Mouse (Mus musculus) induced T-regulatory cell, adult 2 months (primary cell): Measurements from ENCODE around the gene Ctdspl.
A peak's percentile ranks its signal among the peaks of the same experiment; 100 is the strongest.

Experiments
- DNase-seq: peaks from one replicate; pipeline ENCODE4 v3.0.0-alpha.2; 2012; ENCODE audit warnings: low read depth

Gene Ctdspl

DNA sequence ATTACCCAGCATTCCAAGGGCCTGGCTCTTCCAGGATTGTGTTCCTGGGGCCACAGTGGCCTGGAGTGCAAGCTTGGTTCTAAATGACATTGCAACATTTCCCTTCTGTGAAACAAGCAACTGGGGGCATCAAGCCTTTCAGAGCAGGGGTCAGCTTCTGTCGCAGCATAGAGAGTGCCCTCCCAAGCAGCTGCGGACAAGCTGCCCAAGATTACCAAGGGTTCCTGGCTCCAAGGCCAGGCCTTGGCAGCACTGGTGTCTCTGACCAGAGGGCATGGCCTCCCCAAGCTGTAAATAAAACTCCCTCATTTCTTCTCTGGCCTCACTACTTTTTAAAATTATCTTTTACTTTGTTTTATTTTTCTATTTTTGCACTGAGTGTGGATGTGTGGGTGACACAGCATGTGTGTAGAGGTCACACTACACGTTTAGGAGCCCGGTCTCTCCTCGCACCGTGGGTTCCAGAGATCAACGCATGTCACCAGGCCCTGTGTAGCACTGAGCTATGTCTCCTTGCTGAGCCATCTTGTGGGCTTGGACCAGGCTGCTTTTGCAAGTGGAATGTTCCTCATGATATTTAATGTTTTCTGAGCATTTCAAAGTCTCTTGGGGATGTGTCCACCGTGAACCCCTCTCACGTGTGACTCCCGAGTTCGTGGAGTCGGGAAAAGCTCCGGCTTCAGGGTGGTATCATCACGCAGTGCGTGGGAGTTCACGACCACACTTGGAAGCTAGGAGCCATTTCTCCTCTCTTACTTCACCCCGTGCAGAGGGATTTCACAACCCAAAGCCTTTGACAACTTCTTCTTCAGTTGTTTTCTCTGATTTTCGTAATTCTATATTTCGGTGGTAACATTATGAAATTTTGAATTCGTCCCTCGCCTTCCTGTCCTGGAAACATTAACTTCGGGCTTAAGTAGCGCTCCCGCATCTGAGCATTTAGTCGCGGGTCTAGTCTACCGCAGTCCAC is 102.3 kb downstream of the Ctdspl start:
- no peak for DNase-seq

DNA sequence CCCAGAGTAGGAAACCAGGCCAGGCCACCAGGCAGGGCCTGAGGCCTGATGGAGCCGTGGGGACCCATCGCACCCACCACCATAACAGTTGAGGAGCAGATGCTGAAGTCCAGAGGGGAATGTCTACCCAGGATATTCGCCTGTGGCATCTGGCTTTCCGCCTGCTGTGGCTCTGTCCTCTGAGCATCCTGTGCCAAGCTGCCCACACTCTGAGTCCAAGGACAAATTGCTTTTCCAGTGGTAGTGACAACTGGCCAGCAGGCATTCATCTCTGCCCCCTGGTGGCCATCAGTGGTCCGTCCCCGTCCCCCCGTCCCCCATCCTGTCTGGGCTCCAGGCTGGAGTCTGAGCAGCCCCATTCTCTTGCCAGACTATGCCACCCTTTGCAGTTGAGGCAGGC is 103.3 kb downstream of the Ctdspl start:
- peak; percentile 10 for DNase-seq

DNA sequence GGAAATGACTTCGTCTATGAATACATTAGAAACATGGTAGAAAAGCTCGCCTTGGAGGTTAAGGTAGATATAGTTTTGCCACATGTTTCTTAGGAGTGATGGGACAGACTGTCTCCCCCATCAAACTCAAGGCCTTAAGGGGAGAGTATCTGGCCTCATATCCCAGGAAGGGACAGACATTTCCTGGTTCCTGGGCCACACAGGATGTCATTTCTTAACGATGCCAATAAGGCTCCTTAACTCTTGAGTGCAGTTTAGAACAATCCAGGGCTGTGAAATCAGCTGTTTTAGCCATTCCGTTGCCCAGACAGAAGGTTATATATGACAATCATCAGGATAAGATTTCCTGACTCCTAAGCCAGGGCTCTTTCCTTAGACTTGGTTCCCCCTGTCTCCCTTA is 104.8 kb downstream of the Ctdspl start:
- DNase-seq, result no peak

DNA sequence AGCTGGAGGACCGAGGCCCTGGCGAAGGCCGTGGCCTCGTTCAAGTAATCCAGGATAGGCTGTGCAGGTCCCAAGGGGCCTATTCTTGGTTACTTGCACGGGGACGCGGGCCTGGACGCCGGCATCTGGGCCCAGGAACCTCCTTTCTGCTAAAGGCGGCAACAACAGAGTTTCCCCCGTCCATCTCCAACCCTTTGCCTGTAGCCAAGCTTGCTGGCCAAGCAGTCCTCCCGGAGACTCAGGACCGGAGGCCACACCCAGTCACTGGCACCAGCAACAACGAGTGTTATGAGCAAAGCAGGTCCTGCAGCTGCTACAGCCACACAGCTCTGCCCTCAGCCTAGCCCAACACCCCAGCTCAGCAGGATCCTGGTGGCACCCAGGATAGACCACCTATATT is 105.5 kb downstream of the Ctdspl start:
- no peak for DNase-seq

DNA sequence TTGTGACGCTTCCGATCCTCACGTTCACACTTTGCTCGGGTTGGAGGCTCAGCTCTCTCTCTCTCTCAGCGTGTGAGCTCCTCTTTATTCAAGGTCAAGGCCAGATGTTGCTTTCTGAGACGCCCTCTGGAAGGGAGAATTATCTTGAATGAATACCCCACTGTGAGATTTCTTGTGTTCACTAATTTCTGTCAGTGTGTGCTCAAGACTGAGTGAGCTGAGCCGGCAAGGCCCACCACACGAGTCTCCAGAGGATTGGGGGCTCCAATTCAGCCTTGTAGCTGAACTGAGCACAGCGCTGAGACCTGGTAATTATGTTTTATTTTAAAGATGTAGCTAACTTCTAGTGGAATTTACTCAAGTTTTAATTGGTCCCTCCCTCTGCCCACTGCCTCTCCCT is 106.3 kb downstream of the Ctdspl start:
- DNase-seq, result no peak

DNA sequence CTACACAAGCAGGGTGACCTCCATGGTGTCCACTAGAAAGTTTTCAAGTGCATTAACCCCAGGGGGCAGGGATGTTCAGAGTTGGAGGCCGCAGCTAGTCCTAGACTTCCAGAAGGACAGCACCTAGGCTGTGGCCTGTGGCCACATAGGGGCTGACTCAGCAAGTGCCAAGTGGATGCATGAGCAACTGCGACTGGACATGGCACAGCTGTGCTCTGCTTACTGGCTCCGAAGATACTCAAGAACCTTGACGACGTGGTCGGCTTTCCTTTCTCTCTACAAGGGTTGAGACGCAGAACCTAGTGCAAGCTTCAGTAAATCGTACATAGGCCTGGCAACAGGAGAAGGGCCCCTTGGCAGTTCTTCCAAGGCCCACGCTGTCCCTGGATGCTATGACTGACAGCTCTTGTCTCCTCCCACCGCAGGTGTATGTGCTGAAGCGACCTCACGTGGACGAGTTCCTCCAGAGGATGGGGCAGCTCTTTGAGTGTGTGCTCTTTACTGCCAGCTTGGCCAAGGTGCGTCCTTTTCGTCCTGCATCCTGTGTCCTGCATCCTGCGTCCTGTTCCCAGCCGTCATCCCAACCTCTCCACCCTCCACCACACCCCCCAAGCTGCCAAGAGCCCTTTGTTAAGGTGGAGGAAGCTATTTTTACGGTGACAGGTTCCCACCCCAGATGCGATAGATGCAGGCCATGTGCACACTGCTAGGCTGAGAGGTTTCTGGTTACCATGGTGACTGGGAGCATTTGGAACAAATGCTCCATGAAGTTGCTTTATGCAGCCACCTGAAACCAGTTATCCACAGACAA is 107.1 kb downstream of the Ctdspl start:
- DNase-seq, result no peak

DNA sequence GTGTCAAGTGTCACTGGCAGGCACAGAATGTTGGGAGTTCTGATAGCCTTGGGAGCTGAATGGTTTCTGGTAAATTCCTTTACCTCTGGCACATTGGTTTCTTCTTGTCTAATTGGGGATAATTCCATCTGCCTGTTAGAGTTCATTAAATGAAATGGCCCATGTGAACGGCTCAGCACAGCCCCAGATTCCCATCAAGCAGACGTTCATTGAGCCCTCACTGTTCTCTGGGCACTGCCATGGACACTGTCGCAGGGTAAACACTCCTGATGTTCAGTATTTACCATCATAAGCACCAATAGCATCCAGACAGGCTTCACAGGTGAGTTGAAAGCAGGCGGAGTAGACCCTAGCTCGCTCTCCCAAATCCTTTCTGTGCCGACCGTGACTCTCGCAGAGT is 107.8 kb downstream of the Ctdspl start:
- no peak for DNase-seq

DNA sequence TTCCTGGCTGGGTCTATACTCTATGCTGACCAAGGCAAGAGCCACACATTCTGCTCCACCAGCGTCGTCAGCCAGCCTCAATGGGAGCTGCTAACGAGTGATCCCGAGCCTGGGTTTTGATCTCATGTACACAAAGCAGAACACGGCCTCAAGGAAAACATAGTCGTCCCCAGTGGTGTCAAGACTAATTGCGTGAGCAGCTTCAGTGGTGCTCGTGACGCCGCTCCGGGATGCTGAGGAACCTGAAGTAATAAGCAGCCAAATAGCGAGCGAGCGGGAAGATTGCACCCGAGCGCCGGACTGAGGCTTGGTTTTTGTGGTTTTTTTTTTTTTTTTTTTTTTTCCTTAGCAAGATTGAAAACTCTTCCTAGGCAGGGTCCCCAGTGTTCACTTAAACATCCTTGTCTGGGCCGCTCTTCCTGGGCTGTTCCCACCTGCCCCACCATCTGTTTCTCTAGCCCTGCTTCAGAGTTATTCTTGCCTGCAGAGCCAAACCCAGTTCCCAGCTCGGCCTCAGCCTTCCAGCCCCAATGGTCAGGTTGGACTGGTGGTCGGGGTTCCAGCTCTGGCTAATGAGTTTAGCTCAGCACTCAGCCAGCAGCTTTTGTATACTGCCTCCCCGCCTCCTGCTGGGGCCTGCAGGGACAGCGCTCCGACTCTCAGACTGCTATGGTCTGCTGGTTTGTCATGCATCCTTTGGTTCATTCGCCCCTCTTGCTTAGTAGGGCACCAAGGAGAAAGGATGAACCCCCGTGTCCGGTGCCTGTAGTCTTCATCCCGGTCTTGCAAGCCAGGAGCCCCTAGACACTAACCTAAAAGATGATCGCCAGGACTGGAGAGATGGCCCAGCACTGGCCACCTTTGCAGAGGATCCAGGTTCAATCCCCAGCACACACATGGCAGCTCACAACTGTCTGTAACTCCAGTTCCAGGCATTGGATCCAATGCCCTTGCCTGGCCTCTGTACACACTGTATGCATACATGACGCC is 108.7 kb downstream of the Ctdspl start:
- DNase-seq, result no peak

DNA sequence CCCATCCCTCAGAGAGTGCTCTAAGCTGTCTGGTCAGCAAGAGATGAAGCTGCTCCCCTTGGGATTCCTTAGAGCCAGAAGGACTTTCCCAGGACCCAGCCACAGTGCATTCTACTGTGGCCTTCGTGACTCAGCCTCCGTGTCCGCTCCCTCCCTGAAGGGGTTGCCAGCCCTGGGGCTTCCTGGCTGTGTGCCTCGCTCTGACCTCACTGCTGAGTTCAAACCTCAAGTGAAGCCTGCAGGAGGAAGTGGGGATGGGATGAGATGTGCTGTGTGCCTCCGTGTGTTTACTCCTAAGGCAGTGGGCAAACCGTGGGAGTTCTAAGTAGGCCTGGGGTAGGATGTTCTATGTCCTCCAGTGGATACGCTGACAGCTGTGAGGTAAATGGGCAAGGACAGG is 109.6 kb downstream of the Ctdspl start:
- no peak for DNase-seq

DNA sequence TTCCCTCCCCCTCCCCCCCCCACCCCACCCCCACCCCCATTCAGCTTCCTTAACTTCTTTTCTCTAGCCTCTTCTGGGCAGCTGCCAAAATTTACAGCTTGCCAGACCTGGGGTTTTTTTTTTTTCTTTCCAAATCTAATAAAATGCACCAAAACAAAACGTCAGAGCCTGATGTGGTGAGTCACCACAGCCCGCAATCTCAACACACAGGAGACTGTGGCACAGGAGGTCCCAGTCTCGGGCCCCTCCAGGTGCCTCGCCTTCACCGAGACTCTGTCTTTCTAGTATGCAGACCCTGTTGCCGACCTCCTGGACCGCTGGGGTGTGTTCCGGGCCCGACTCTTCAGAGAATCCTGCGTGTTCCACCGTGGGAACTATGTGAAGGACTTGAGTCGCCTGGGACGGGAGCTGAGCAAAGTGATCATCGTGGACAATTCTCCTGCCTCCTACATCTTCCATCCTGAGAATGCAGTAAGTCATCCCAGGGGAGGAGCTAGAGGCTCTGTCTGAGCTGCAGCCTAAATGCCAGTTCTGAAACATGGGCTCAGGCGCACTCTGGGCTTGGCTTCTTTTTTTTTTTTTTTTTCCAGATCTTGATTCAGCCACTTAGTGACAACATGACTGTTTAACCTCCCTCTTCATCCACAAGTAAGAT is 111.0 kb downstream of the Ctdspl start:
- no peak for DNase-seq

DNA sequence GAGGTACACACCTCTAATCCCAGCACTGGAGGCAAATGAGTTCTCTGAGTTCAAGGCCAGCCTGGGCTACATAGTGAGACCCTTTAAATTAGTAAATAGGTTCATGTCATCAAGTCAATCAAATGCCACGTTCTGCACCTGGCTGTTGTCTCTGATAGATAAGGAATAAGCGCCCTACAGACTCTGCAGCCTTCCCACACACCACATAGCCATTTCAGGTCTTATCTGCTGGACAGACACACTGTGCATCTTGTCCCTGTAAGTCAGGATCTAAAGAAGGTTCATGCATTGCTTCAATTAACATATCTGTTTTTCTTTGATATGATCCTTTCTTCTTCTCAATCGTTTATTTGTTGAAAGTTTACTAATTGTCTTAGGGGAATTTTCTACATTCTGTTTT is 112.3 kb downstream of the Ctdspl start:
- DNase-seq, result no peak

DNA sequence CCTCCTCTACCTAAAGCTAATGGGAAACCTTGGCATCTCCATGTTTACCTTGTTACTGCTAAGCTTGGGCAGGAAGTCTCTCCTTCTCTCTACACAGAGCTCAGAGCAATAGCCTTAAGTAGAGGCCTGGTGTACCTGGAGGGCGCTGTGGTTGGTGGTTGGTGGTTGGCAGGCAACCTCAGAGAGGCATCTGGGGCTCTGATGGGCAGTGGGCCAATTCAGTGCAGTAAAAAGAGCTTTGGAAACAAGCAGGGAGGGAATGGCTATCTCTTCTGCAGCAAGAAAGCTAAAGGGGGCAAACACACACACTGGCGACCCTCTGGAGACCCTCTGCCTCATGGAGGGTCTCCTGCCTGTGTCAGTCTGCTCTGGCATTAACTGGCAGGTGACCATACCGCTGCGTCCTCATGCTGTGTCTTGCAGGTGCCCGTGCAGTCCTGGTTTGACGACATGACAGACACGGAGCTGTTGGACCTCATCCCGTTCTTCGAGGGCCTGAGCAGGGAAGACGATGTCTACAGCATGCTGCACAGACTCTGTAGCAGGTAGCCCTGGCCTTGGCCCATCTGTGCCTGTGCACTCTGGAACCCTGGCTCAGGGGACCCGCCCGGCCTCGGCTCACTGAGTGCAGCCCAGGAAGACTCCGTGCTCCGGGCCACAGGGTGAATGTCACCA is 114.0 kb downstream of the Ctdspl start:
- DNase-seq, result no peak

DNA sequence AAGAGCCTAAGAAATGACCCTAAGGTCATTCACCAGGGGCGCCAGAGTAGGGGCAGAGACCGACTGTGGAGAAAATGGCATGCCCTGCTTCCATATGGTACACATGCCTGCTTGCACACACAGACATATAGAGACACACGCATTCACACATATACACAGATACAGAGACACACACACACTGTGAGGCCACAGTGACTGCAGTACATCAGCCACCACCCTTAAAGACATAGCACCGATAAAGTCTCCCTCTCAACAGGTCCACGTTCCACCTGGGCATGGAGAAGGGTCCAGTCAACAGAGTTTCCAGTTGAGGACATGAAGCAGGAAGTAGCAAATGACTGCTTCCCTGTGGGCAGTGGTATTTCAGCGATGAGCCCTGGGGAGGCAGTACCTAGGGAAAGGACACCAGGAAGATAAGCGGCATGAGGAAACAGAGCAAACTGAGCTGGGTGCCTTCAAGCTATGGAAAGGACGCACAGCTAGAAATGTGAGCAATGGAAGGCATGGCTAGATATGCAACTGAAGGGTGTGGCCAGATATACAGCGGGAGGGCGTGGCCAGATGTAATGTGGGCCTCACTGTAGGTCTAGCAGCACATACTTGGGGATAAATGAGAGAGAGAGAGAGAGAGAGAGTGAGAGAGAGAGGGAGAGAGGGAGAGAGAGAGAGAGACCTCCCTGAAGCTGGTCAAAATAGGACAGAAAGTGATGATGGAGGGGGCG is 122.1 kb downstream of the Ctdspl start:
- DNase-seq, result no peak

DNA sequence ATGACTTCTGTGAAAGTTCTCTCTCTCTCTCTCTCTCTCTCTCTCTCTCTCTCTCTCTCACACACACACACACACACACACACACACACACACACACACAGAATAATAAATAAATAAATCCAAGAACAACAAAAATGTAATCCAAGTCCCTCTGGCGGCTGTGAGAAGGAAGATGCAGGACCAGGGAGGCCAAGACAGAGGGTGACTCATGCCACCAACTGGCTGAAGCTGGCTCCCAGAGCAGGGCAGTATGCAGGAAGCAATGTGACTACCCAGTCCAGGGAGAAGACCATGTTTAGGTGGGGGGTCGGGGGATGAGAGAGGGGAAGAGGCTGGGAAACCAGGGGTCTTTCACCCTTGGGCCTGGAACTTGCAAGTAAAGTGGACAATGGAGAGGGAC is 124.9 kb downstream of the Ctdspl start:
- no peak for DNase-seq

DNA sequence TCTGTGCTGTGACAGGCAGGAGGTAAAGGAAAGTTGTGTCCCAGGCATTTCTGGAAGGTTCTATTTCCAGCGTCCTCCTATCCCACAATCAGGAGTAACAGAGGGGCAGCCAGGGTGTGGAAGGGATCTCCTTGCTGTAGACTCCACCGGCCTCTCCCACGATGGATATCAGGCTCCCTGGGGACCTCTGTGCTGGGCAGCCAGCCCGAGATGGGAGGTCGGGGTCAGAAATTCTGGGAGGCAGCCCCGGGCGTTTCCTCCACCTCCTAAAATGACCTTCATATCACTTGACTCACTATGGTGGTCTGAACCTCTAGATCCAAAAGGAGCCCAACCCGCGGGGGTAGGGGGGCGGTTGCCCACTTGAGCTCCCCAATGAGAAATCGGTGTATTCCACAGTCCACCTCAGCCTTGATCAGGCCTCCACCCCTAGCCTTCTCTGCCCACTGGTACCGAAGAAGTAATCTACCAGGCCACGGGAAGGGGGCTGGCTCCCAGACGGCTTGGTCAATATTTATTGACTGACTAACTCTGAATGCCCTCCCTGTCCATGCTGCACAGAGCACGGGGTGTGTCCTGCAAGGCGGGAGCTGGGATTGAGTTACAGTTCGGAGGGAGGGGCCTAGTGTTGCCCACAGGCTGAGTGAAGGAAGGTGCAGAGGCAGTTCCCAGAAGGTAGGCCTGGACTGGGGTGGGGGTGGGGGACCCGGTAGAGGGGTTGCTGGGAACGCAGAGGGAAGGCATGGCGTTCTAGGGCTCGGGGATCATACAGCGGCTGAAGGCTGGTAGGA is 126.1 kb downstream of the Ctdspl start, which contains the start of gene Vill:
Gene Vill, plus strand, starts transcription at position 625 of the 791 bp plus-strand sequence.
- DNase-seq, result no peak

DNA sequence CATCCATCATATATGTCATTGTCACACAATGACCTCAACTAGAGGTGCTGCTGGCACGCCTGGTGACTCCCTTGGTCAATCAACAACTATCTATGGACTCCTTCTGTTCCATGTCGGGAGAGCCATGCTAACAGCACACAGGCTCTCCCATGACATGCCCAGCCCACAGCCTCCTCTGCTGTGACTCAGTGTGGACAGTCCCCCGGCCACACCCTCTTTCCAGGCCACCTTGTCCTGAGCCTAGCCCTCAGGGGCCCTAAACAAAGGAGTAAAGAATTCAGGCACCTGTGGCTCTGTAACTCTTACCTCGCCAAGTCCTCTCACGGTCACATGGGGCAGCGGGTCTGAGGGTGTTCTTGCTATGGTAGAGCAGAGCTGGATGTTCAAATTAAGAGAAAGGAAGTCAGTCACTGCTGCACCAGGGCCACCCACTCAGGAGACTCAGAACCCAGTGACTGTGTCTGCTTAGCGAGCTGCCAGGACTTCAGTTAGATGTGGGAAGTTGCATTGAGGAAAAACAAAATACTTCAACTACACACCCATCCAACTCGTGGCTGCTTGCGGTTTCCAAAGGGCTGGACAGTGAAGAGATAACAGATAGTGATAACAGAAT is 127.8 kb downstream of the Ctdspl start:
- DNase-seq, result no peak

DNA sequence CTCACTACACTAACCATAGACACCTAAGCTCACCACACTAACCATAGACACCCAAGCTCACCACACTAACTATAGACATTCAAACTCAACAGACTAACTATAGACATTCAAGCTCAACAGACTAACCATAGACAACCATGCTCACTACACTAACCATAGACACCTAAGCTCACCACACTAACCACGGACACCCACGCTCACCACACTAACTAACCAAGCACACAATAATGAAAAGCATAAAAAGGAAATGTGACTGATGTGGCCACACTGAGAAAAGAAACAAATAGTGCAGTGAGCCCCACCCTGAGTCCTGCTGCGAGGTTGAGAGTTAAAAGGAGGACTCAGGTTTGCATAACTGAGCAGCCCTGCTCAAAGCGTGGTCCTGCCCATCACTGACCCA is 129.1 kb downstream of the Ctdspl start:
- peak; percentile 56 for DNase-seq

DNA sequence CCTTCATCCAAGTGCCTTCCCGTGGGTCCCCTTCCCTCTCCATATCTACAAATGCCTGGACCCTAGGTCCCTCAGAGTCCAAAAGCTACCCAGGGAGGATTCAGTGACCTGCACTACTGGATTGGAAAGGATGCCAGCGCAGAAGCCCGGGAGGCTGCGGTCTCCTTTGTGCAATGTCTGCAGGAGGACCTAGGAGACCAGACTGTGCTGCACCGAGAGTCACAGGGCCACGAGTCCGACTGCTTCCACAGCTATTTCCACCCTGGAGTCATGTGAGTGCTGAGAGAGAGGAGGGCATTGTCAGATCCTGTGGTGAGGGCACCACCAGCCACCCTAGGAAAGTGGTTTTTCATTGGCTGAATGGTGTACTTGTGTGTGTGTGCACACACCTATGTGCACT is 132.0 kb downstream of the Ctdspl start:
- no peak for DNase-seq

DNA sequence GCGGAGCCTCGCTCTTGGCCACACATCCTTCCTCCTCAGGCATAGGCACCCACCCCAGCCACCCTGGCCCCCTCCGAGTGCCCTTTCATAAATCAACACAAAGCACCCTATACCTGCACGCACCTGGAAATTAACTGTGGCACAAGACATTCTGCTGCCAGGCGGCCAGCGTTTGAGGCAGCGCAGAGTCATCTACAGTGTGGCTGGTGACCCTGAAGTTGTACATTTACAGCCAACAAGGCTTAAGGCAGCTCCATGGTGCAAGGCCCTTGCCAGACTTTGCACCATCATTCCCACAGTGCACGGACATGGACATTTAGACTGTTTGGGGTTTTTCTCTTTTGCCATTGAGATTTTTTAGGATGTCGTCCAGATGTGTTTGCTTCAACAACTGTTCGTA is 134.4 kb downstream of the Ctdspl start:
- no peak for DNase-seq
